8 mouse cellular contexts compared by ENCODE assay signal in the genomic region with DNA sequence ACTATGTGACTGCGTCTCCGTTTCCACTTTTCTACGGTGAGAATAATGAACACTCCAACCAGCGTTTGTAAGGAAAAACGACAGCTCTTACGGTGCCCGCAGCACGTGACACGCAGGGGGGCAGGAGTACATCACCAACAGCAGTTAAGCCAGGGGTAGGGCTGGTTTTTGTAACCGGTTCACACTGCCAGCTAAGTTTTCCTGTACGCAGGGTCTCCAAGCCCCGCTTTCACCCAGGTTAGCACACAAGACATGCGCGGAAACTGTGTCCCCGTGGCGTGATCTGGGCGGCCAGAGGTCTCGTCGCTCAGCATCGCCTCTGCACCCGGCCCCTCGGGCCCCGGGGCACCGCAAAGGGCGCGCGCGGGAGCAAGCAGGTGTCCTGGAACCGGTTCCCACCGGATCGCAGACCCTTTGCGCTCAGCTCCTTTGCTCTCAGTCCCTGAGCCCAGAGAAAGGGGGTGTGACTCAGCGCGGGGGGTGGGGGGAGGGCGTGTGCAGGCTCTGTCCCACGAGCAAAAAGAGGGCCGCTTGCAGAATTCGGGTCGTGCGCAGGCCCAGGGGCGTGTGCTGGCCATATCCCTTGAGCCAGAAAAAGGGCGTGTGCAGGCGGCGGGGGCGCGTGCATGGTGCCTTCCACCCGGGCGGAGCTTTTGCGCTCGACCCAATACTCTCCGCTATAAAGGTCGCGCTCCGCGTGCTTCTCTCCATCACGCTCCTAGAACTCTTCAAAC. TPM values are rescaled to one million over a fixed set of nuclear protein-coding genes. Genes with fewer than 3 reads are reported as not detected.
DNase-seq lines count a peak whose midpoint lies in the region; ATAC-seq lines count a peak whose summit lies in the region.

Gene Mt2, plus strand, starts transcription at position 590 of the 734 bp plus-strand sequence.

- no peaks in the 10 kb centered on the region for H3K9me3 ChIP-seq in forebrain, embryonic 15.5 days
- no peaks in the 10 kb centered on the region for H3K9me3 ChIP-seq in lung, embryonic 15.5 days

- under 1% methylated on average over 55 of the region's 56 CpGs for WGBS in forebrain, embryonic 15.5 days
- WGBS in lung, embryonic 15.5 days: under 1% methylated on average over 55 of the region's 56 CpGs

- H3K36me3 ChIP-seq in forebrain, embryonic 15.5 days: no peaks in the 10 kb centered on the region
- no peaks in the 10 kb centered on the region for H3K36me3 ChIP-seq in lung, embryonic 15.5 days

- H3K9ac ChIP-seq in forebrain, embryonic 15.5 days (replicated peaks): peak within 1 kb of the TSS; percentile 46
- H3K9ac ChIP-seq in lung, embryonic 15.5 days: peak within 1 kb of the TSS; percentile 40

- peak; percentile 79 for DNase-seq in MN1 (ENCODE audit: low spot score)
- peak; percentile 96 for DNase-seq in c-Kit-positive CD71-positive TER-119-positive erythroid progenitor cells, embryonic 14.5 days (ENCODE audit: low spot score)
- peak; percentile 67 for DNase-seq in heart, postnatal 25 days (ENCODE audit: low spot score)
- peak in 1 of 2 experiments; percentile 74 for DNase-seq in layer of hippocampus, adult 18-20 months (ENCODE audit: low spot score in 2 of 2)
- DNase-seq in ovary, postnatal 36 days (ENCODE audit: low spot score): peak; percentile 78

- ATAC-seq in forebrain, embryonic 15.5 days (replicated peaks): peak; percentile 65
- peak; percentile 79 for ATAC-seq in lung, embryonic 15.5 days (ENCODE audit: borderline replicate concordance, extremely low read depth, low FRiP score, low TSS enrichment)
- no peak for ATAC-seq in activated CD4-positive, CD25-positive, alpha-beta regulatory T cell, adult 4 months

- intact Hi-C loops in heart, postnatal 25 days (cut with DNase I): no loop called here

- H3K27me3 ChIP-seq in forebrain, embryonic 15.5 days: peaks cover 37% of the 10 kb centered on the region
- peaks cover 77% of the 10 kb centered on the region for H3K27me3 ChIP-seq in lung, embryonic 15.5 days

- H3K27ac ChIP-seq in forebrain, embryonic 15.5 days (replicated peaks): no peak within 1 kb of the TSS
- H3K27ac ChIP-seq in lung, embryonic 15.5 days: 0 out of 2 replicates have a peak within 1 kb of the TSS, but pooled peaks have one; percentile 37

- H3K4me1 ChIP-seq in forebrain, embryonic 15.5 days: peaks cover 21% of the 10 kb centered on the region
- peaks cover 24% of the 10 kb centered on the region for H3K4me1 ChIP-seq in lung, embryonic 15.5 days

- H3K4me2 ChIP-seq in forebrain, embryonic 15.5 days (replicated peaks): peak within 1 kb of the TSS; percentile 98
- peak within 1 kb of the TSS; percentile 92 for H3K4me2 ChIP-seq in lung, embryonic 15.5 days

- peak within 1 kb of the TSS; percentile 50 for H3K4me3 ChIP-seq in forebrain, embryonic 15.5 days
- peak within 1 kb of the TSS; percentile 46 for H3K4me3 ChIP-seq in lung, embryonic 15.5 days

RNA-seq across cellular contexts. Expression of gene Mt2, which starts in this region (rescaled TPM):
- polyA plus RNA-seq in forebrain, embryonic 15.5 days (2015; fragmentation: Nextera tagmentation; extraction: Ambion mirVana): 35.4 and 38.4 TPM in 2 replicates
- total RNA-seq in heart, postnatal 25 days (2021): 100 to 1,000 TPM in 1 of 2 experiments, 10 to 100 TPM in 1; 47.6 to 115 TPM
- 100 to 1,000 TPM; 501 to 598 TPM for total RNA-seq in layer of hippocampus, adult 18-20 months (2021)
- polyA plus RNA-seq in lung, embryonic 15.5 days (2015; fragmentation: Nextera tagmentation; extraction: Ambion mirVana): 26.6 and 33.1 TPM in 2 replicates
- not detected for polyA plus RNA-seq in activated CD4-positive, CD25-positive, alpha-beta regulatory T cell, adult 4 months (2017; shearing (Covaris generic))

Comparison
In these comparisons a context has a peak if more than half of its experiments do, and no peak if none do; other contexts are left out.
1. RNA of gene Mt2 (total RNA-seq): 501 to 598 TPM in layer of hippocampus, adult 18-20 months; 47.6 to 115 TPM in heart, postnatal 25 days; every median in the first group is over 4 times any median in the second.
2. RNA of gene Mt2 (polyA plus RNA-seq): 35.4 to 38.4 TPM in forebrain, embryonic 15.5 days and 26.6 to 33.1 TPM in lung, embryonic 15.5 days; not detected in activated CD4-positive, CD25-positive, alpha-beta regulatory T cell, adult 4 months; every median in the first group is over 10 times any median in the second.